Mouse (Mus musculus) liver, embryonic 15.5 days (tissue): Measurements from ENCODE around the gene Cap1. TPM values are rescaled to one million over a fixed set of nuclear protein-coding genes. Genes with fewer than 3 reads are reported as not detected.

ENCODE experiments used
- ATAC-seq: fragments of 200-750 bp; cut with Nextera tagmentation; 2 replicates; pipeline ENCODE4 v1.8.0; 2017; ENCODE audit warnings: moderate number of reproducible peaks, mild to moderate bottlenecking, moderate library complexity; ENCODE audit not compliant: insufficient read depth
- H3K27ac ChIP-seq: fragments of 300-500 bp; sonication (generic); replicated peaks from 2 replicates; pipeline ENCODE4 v1.5.1; 2015; ENCODE audit warnings: mild to moderate bottlenecking, inconsistent platforms
- H3K27me3 ChIP-seq: fragments of 300-500 bp; sonication (generic); 2 replicates; pipeline ENCODE4 v1.6.1; 2015; ENCODE audit warnings: mild to moderate bottlenecking, inconsistent platforms
- H3K36me3 ChIP-seq: fragments of 300-500 bp; sonication (generic); replicated peaks from 2 replicates; pipeline ENCODE4 v1.6.1; 2015; ENCODE audit warnings: moderate library complexity, mild to moderate bottlenecking, inconsistent platforms
- H3K4me1 ChIP-seq: fragments of 300-500 bp; sonication (generic); replicated peaks from 2 replicates; pipeline ENCODE4 v1.6.1; 2015; ENCODE audit warnings: inconsistent platforms
- H3K4me2 ChIP-seq: fragments of 300-500 bp; sonication (generic); 2 replicates; pipeline ENCODE4 v1.6.1; 2015; ENCODE audit warnings: moderate library complexity, mild to moderate bottlenecking, inconsistent platforms
- H3K4me3 ChIP-seq: fragments of 300-500 bp; sonication (generic); replicated peaks from 2 replicates; pipeline ENCODE4 v1.5.1; 2015; ENCODE audit warnings: mild to moderate bottlenecking, inconsistent platforms
- H3K9ac ChIP-seq: fragments of 300-500 bp; sonication (generic); 2 replicates; pipeline ENCODE4 v1.6.1; 2015; ENCODE audit warnings: moderate library complexity, mild to moderate bottlenecking, inconsistent platforms
- H3K9me3 ChIP-seq: fragments of 300-500 bp; sonication (generic); replicated peaks from 2 replicates; pipeline ENCODE4 v1.6.1; 2016; ENCODE audit warnings: inconsistent platforms
- WGBS: fragments of 180-500 bp; shearing (Covaris S2); methylation state at CpG from one replicate; pipeline ENCODE4 v1.1.7; 2015; ENCODE audit warnings: mixed read lengths; ENCODE audit not compliant: insufficient replicate concordance; 5-methylcytosine and 5-hydroxymethylcytosine counted together
- polyA plus RNA-seq: library from polyadenylated mRNA; unstranded; fragments of >200 nt; fragmentation: Nextera tagmentation; extraction: Ambion mirVana; gene quantifications from 2 replicates; pipeline ENCODE4 v1.2.1, GENCODE M21; 2015

Gene Cap1
- 24.6 and 25.4 TPM in 2 replicates for polyA plus RNA-seq

DNA sequence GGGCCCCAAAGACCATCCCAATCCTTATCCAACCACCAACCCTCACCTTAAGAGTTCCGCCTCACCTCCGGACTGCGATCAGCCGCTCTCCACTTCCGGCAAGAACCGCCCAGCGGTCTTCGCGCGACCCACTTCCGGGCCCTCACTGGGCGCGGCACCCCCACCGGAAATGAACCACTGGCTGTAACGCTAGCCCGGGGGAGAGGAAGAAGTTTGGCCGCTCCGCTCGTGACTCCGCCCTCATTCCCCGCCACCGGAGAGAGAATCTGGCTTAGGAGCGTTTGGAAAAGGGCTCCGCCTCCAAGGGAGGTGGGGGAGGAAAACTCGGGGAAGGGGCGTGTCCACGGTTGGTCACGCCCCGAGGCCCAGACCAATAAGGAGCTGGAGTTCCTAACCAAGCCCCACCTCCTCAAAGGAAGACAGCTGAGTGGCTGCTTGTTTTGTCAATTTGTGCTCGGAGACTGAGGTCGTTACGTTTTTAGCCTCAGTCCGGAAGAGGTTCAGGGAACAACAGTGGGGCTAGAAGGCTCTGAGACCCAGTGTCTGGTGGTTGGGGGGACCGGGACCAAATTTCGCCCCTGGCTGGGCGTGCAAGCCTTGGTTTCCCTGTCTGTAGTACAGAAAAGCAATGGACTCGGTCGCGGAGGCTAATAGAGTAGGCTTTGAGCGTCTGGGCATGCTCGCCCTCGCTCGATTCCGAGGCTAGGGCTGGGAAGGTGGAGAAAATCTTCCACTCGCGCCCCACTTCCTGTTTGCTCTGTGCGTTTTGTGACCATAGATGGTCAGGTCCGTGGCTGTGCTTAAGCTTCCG, at the start of gene Cap1:
Gene Cap1, minus strand, starts transcription at position 289 of the 811 bp plus-strand sequence.
- no peaks in the 10 kb centered on the region for H3K27me3 ChIP-seq
- peak within 1 kb of the TSS; percentile 93 for H3K4me2 ChIP-seq
- no peaks in the 10 kb centered on the region for H3K36me3 ChIP-seq
- ATAC-seq: peak; percentile 92
- H3K4me1 ChIP-seq: peaks cover 51% of the 10 kb centered on the region
- H3K27ac ChIP-seq: peak within 1 kb of the TSS; percentile 99
- under 1% methylated on average over 49 of the region's 49 CpGs for WGBS
- H3K9ac ChIP-seq: peak within 1 kb of the TSS; percentile 86
- no peaks in the 10 kb centered on the region for H3K9me3 ChIP-seq
- H3K4me3 ChIP-seq: peak within 1 kb of the TSS; percentile 80

DNA sequence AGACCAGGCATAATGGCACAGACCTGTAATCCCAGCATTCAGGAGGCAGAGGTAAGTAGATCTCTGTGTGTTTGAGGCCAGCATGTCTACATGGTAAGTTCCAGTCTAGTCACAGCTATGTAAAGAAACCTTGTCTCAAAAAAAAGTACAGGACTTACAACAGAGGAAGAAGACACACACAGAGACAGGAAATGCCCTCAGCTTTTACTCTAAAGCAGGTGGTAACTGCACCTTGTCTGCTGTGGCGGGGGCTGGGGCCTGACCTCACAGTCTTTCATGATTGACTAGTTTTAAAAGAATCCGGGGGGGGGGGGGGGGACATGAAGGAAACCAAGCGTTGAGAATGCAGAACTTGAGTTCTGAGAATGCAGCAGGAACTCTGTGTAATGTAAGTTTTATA, 48.0 kb upstream of the Cap1 start:
- 12% methylated on average over 3 of the region's 3 CpGs for WGBS
- Histone ChIP-seq H3K9ac (no peak overlapping the region), H3K4me1 (no peaks in the 10 kb centered on the region), H3K27me3 (no peaks in the 10 kb centered on the region; the same call in 1 of the 2 replicates), H3K4me2 (no peak overlapping the region), H3K27ac (no peak overlapping the region), H3K9me3 (no peaks in the 10 kb centered on the region), H3K36me3 (no peaks in the 10 kb centered on the region), H3K4me3 (no peak overlapping the region)
- ATAC-seq: no peak

DNA sequence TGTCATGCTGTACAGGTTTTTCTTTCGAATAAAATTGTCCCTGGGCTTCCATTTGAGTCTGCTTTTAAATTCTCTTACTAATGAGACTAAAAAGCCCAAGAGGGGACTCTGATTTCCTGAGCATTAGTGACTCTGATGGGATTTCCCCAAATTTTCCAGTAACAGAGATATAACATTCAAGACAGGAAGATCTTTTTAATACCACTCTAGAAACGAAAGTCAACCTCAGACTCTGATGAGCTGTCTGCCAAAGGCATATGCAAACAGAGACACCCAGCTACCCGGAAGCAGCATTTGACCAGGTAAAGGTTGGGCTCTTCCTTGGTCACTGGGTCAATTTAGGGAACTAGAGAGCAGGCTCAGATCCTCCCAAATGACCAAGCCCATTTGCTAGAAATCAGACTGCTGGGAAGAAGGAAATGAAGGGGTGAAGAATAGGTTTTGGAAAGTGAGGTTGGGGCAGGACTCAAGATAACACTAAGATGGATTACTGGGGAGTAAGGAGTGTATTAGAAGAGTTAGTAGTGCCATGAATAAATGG, 47.3 kb upstream of the Cap1 start:
- Histone ChIP-seq H3K4me2 (no peak overlapping the region), H3K27ac (no peak overlapping the region), H3K9ac (no peak overlapping the region), H3K4me3 (no peak overlapping the region), H3K36me3 (no peaks in the 10 kb centered on the region), H3K4me1 (no peaks in the 10 kb centered on the region), H3K9me3 (no peaks in the 10 kb centered on the region), H3K27me3 (no peaks in the 10 kb centered on the region; the same call in 1 of the 2 replicates)
- no peak for ATAC-seq
- WGBS: 49% methylated on average over 3 of the region's 3 CpGs

DNA sequence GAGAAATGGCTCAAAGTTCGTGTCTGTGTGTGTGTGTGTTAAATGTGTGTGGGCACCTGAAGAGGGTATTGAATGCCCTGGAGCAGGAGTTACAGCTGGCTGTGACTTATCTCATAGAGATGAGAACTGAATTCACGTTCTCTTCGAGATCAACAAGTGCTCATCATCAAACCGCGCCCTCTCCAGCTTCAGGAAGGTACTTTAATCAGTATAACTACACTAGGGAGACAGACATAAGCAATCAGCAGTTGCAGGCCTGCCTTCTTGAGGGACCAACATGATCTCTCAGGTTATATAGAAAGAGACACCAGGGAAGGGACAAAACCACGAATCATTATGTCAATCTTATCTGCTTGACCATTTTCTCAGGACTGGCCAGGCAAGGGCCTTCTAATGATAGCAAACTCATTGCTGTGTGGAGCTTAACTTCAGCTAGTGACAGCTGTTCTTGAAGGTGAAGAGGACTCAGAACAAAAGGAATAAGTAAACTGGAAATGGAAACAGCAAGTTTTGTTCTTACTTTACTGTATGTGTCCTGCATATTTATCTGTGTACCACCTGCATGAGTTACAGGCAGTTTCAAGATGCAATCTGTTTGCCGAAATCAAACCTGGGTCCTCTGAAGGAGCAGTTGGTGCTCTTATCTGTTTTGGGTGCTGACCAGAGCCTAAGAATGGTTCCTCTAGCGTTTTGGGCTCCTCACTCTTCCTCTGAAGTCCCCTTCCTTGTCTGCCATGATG, 46.6 kb upstream of the Cap1 start:
- Histone ChIP-seq H3K4me2 (no peak overlapping the region), H3K4me3 (no peak overlapping the region), H3K9me3 (no peaks in the 10 kb centered on the region), H3K36me3 (no peaks in the 10 kb centered on the region), H3K27me3 (no peaks in the 10 kb centered on the region; the same call in 1 of the 2 replicates), H3K9ac (no peak overlapping the region), H3K4me1 (no peaks in the 10 kb centered on the region), H3K27ac (no peak overlapping the region)
- no peak for ATAC-seq
- WGBS: 28% methylated on average over 8 of the region's 8 CpGs

DNA sequence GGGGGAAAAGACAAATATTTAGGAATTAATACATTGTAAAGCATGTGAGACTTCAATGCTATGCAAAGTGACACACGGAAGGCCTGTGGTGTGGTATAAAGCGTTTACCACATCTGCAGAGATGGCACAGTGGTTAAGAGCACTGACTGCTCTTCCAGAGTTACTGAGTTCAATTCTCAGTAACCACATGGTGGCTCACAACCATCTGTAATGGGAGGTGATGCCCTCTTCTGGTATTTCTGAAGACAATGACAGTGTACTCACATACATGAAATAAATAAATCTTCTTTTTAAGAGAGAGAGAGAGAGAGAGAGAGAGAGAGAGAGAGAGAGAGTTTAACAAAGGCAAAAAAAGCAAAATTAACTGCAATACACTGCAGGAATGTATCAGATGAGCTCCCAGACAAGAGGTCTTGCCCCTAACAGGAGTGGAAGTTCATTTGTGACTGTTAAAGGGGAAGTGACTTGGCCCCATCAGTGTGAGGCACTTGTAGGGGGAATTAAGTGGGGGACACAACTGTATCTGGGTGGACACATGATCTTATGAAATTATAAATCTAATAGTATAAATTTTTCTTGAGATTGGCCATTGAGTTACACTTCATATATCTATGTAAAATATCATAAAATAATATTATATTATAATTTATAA, 45.2 kb upstream of the Cap1 start:
- 74% methylated on average over 2 of the region's 2 CpGs for WGBS
- Histone ChIP-seq H3K9me3 (no peaks in the 10 kb centered on the region), H3K4me1 (no peaks in the 10 kb centered on the region), H3K4me2 (no peak overlapping the region), H3K4me3 (no peak overlapping the region), H3K27ac (no peak overlapping the region), H3K27me3 (no peaks in the 10 kb centered on the region), H3K36me3 (no peaks in the 10 kb centered on the region), H3K9ac (no peak overlapping the region)
- ATAC-seq: no peak

DNA sequence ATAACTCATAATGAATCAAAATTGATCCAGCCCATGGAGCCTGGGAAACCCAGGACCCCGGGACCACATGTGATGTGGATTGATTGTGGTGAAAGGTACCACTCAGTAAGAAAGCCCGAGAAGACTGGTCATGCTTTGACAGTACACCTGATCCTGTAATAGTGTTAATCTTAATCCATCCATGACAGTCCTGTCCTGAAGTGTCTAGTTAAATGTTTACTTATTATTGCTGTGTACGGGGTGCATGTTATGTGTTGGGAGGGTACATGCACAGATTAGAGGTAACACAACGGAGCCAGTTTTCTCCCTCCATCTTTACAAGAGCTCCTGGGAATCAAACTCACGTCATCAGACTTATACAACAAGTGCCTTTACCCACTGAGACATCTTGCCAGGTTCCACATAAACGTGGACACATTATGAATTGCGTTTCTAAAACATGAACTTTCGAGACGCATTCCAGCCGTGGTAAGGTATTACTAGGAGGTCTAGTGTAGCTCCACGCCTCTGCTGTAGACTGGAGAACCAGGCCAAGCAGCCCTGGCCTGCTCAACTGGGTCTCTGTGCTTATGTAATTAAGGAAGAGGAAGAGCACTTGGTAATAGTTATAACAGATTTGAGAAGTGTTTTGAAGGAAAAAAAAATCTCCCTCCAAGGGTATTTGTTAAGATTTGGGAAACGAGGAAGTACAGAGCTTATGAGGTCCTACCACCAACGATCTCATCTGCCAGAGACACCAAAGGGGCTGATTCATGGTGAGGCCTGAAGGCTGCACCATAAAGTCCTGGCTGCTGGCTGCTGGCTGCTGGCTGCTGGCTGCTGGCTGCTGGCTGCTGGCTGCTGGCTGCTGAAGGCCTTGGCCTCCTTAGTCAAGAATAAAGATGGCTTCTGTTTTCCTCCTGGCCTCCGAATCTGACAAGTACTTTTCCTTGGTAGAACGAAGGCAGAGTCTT, 37.8 kb upstream of the Cap1 start:
- no peak overlapping the region for H3K4me3 ChIP-seq
- H3K27ac ChIP-seq: no peak overlapping the region
- H3K36me3 ChIP-seq: no peaks in the 10 kb centered on the region
- no peak overlapping the region for H3K9ac ChIP-seq
- H3K27me3 ChIP-seq: no peaks in the 10 kb centered on the region
- H3K4me1 ChIP-seq: 0 out of 2 replicates have a peak, but pooled peaks cover 5% of the 10 kb centered on the region
- WGBS: 52% methylated on average over 15 of the region's 15 CpGs
- no peaks in the 10 kb centered on the region for H3K9me3 ChIP-seq
- H3K4me2 ChIP-seq: no peak overlapping the region
- ATAC-seq: no peak

DNA sequence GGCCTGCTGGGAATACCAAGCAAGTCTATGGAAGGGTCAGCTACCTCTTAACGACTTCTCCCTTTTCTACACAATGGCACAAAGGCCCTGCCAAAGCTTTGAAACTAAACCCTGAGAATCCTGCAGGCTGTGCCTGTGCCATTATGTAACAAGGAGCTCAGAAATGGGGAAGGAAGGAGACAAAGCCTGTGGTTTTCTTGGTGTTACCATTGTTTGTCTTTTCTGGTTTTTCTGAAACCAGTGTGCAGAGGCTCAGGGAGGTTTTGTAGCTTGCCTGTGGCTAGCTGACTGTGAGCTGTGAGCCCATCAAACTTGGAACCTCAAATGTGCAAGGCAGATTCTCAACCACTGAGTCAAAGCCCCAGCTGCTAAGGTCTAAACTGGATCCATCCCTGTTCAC, 37.0 kb upstream of the Cap1 start:
- no peak for ATAC-seq
- H3K36me3 ChIP-seq: no peaks in the 10 kb centered on the region
- 0 out of 2 replicates have a peak, but pooled peaks cover 5% of the 10 kb centered on the region for H3K4me1 ChIP-seq
- no peaks in the 10 kb centered on the region for H3K9me3 ChIP-seq
- H3K4me2 ChIP-seq: no peak overlapping the region
- no peak overlapping the region for H3K9ac ChIP-seq
- no peak overlapping the region for H3K27ac ChIP-seq
- WGBS: 3% methylated on average over 1 of the region's 1 CpGs
- no peak overlapping the region for H3K4me3 ChIP-seq
- H3K27me3 ChIP-seq: no peaks in the 10 kb centered on the region

DNA sequence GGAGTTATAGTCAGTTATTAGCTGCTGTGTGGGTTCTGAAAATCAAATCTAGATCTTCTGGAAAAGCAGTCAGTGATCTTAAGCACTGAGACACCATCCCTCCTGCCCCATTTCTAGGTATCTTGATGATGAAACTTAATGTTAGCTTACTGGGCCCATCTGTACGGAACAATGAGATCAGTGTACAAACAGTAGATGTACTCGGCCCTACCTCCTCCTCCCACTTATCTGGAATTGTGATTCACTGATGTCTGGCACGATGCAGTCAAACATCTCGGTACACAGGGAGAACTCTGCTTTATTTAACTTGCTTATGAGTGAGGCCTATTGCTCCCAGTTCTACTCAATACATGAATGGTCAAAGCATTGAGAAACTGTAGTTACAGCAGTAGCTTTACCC, 30.1 kb upstream of the Cap1 start:
- Histone ChIP-seq H3K4me3 (no peak overlapping the region), H3K27me3 (no peaks in the 10 kb centered on the region), H3K9me3 (no peaks in the 10 kb centered on the region), H3K36me3 (no peaks in the 10 kb centered on the region), H3K4me2 (no peak overlapping the region), H3K4me1 (no peaks in the 10 kb centered on the region), H3K27ac (no peak overlapping the region), H3K9ac (no peak overlapping the region)
- ATAC-seq: no peak
- 61% methylated on average over 4 of the region's 4 CpGs for WGBS

DNA sequence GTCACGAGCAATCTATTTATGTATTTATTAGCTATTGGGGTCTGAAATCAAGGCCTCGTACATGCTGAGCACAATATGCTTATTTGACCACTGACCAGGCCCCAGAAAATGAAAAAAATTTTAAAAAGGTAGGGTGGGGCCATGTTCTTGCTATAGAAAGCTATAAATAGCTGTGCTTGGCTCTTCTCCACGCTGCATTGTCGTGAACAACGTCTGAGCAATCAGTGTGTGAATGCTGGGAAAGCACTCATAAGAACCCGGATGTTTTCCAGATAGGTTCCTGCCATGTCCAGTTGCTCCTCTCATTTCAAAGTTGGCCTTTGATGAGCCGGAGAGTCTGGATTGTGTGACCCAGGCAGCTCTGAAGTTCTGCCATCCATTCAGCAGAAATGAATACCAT, 28.3 kb upstream of the Cap1 start:
- Histone ChIP-seq H3K27ac (no peak overlapping the region), H3K4me3 (no peak overlapping the region), H3K4me1 (no peaks in the 10 kb centered on the region), H3K9ac (no peak overlapping the region), H3K36me3 (no peaks in the 10 kb centered on the region), H3K9me3 (no peaks in the 10 kb centered on the region), H3K4me2 (no peak overlapping the region), H3K27me3 (no peaks in the 10 kb centered on the region)
- WGBS: 65% methylated on average over 7 of the region's 7 CpGs
- no peak for ATAC-seq

DNA sequence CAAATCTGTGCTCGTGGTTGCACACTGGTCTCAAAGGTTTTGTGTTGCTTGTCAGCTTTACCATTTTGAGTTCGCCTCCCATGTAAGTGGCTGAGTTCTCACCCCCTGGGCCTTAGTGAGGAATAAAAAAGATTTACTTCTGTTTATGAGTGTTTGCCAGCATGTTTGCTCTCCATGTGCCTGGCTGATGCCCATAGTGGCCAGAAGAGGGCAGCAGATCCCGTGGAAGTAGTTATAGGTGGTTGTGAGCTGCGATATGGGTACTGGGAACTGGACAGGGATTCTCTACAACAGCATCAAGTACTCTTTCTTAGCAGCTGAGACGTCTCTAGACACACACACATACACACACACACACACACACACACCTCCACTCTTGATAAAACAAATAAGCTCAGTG, 26.8 kb upstream of the Cap1 start:
- no peak overlapping the region for H3K4me3 ChIP-seq
- no peak overlapping the region for H3K27ac ChIP-seq
- no peak overlapping the region for H3K4me2 ChIP-seq
- H3K9ac ChIP-seq: no peak overlapping the region
- WGBS: 56% methylated on average over 5 of the region's 5 CpGs
- no peaks in the 10 kb centered on the region for H3K36me3 ChIP-seq
- no peak for ATAC-seq
- no peaks in the 10 kb centered on the region for H3K27me3 ChIP-seq
- no peaks in the 10 kb centered on the region for H3K9me3 ChIP-seq
- no peaks in the 10 kb centered on the region for H3K4me1 ChIP-seq
